Mouse (Mus musculus) intestine, embryonic 15.5 days (tissue): ENCODE measurements around the gene Minpp1. TPM values are rescaled to one million over a fixed set of nuclear protein-coding genes. Genes with fewer than 3 reads are reported as not detected.

Experiments
- ATAC-seq: fragments of 200-750 bp; cut with Nextera tagmentation; 2 replicates; pipeline ENCODE4 v1.8.0; 2017; ENCODE audit warnings: moderate TSS enrichment, moderate library complexity
- H3K27ac ChIP-seq: fragments of 300-500 bp; sonication (generic); 2 replicates; pipeline ENCODE4 v1.5.1; 2015; ENCODE audit warnings: mild to moderate bottlenecking, inconsistent platforms
- H3K27me3 ChIP-seq: fragments of 300-500 bp; sonication (generic); replicated peaks from 2 replicates; pipeline ENCODE4 v1.6.1; 2015; ENCODE audit warnings: inconsistent platforms
- H3K36me3 ChIP-seq: fragments of 300-500 bp; sonication (generic); 2 replicates; pipeline ENCODE4 v1.6.1; 2015; ENCODE audit warnings: inconsistent platforms
- H3K4me1 ChIP-seq: fragments of 300-500 bp; sonication (generic); replicated peaks from 2 replicates; pipeline ENCODE4 v1.6.1; 2015; ENCODE audit warnings: inconsistent platforms
- H3K4me2 ChIP-seq: fragments of 300-500 bp; sonication (generic); replicated peaks from 2 replicates; pipeline ENCODE4 v1.6.1; 2015; ENCODE audit warnings: mild to moderate bottlenecking, inconsistent platforms
- H3K4me3 ChIP-seq: fragments of 300-500 bp; sonication (generic); replicated peaks from 2 replicates; pipeline ENCODE4 v1.5.1; 2015; ENCODE audit warnings: inconsistent platforms
- H3K9ac ChIP-seq: fragments of 300-500 bp; sonication (generic); 2 replicates; pipeline ENCODE4 v1.6.1; 2015; ENCODE audit warnings: inconsistent platforms
- H3K9me3 ChIP-seq: fragments of 300-500 bp; sonication (generic); 2 replicates; pipeline ENCODE4 v1.6.1; 2016; ENCODE audit warnings: inconsistent platforms
- WGBS: fragments of 180-500 bp; shearing (Covaris S2); methylation state at CpG from one replicate; pipeline ENCODE4 v1.1.7; 2015; 5-methylcytosine and 5-hydroxymethylcytosine counted together
- polyA plus RNA-seq: library from polyadenylated mRNA; unstranded; fragments of >200 nt; fragmentation: Nextera tagmentation; extraction: Ambion mirVana; gene quantifications from 2 replicates; pipeline ENCODE4 v1.2.1, GENCODE M21; 2015

Gene Minpp1
- polyA plus RNA-seq, 1 experiment from 2014 or later = 66.9 TPM

DNA sequence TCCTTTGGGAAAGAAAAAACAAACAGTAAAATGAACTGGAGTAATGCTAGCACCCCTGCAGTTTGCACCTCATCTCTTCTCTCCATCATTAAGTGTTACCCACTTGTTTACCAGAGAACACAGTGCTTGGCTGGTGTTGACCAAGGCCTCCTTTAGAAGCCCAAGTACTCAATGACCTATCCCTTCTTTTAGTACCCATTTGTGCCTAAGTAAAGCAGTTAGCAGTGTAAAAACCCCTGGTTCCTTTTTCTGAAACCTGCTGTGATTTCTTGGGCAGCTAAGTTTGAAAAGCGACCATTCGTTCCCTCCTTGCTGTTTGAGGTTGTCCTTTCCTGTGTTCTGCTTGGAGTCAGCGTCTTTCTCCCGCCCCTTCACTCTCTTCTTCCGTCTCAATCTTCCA, 7.4 kb downstream of the Minpp1 start:
- Histone ChIP-seq H3K4me1 (no peaks in the 10 kb centered on the region), H3K4me2 (no peak overlapping the region), H3K27ac (no peak overlapping the region), H3K27me3 (no peaks in the 10 kb centered on the region), H3K4me3 (no peak overlapping the region), H3K9me3 (no peaks in the 10 kb centered on the region), H3K36me3 (0 out of 2 replicates have a peak, but pooled peaks cover 2% of the 10 kb centered on the region), H3K9ac (no peak overlapping the region)
- ATAC-seq = no peak
- WGBS = 93% methylated on average over 5 of the region's 5 CpGs

DNA sequence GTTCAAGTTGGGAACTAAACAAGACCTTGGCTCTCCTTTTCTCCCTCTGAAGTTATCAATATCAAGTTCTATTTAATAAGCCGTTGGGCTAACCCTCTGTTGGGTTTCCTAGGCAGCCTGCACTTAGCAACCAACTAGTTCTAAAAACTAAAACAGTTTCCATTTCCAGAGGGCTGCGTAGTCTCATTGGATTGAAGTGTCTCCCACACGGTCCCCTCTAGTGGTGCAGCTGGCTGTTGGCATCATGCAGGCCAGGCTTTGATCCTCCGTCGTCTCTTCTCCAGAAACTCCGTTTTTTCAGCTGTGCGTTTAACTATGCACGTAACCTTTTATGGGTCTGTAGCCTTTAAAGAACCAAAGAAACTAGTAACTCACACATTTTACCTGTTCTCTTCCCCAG, 7.9 kb downstream of the Minpp1 start:
- Histone ChIP-seq H3K4me2 (no peak overlapping the region), H3K27me3 (no peaks in the 10 kb centered on the region), H3K9ac (no peak overlapping the region), H3K27ac (no peak overlapping the region), H3K4me1 (no peaks in the 10 kb centered on the region), H3K36me3 (0 out of 2 replicates have a peak, but pooled peaks cover 2% of the 10 kb centered on the region), H3K4me3 (no peak overlapping the region), H3K9me3 (no peaks in the 10 kb centered on the region)
- ATAC-seq = no peak
- WGBS = 87% methylated on average over 8 of the region's 8 CpGs

DNA sequence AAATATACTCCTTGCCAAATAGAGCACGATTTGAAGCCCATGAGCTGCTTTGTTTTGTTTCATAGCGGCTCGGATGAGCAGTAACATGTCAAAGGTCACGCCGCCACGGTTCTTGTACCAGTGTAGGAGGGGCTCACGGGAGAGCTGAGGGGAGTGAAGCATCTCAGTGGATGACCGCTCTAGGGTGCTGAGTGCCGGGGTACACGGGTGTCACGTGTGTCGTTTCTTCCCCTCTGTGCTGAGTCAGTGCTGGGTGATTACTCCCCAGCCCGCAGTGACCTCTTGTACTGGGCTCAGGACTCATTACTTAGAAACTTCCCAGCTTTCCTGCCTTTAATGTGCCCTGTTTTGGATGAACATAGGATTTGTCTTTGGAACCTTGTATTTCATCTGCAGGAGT, 9.0 kb downstream of the Minpp1 start:
- no peaks in the 10 kb centered on the region for H3K9me3 ChIP-seq
- no peak for ATAC-seq
- H3K4me2 ChIP-seq = no peak overlapping the region
- no peaks in the 10 kb centered on the region for H3K4me1 ChIP-seq
- H3K27ac ChIP-seq = no peak overlapping the region
- 90% methylated on average over 13 of the region's 13 CpGs for WGBS
- 0 out of 2 replicates have a peak, but pooled peaks cover 4% of the 10 kb centered on the region for H3K36me3 ChIP-seq
- H3K27me3 ChIP-seq = no peaks in the 10 kb centered on the region
- H3K9ac ChIP-seq = no peak overlapping the region
- H3K4me3 ChIP-seq = no peak overlapping the region

DNA sequence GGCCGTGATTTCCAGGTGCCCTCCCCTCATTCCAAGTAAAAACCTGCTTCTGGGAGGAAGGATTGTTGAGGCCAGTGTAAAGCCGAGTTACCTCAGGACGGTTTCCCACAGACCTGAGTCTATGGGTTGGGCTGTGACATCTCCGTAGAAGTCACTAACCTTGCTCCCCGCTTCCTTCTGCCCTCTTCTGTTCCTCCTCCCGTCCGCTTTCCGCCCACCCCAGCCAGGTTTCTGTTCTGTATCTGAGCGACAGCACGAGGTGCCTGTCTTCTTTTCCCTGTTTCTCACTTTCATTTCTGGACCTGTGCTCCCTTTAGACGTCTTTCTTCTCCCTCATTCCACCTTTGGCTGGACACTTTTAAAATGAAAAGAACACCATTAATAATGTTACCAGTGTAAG, 9.5 kb downstream of the Minpp1 start:
- Histone ChIP-seq H3K9me3 (no peaks in the 10 kb centered on the region), H3K4me3 (no peak overlapping the region), H3K4me1 (no peaks in the 10 kb centered on the region), H3K4me2 (no peak overlapping the region), H3K27me3 (no peaks in the 10 kb centered on the region), H3K27ac (no peak overlapping the region), H3K36me3 (0 out of 2 replicates have a peak, but pooled peaks cover 4% of the 10 kb centered on the region), H3K9ac (no peak overlapping the region)
- 89% methylated on average over 11 of the region's 11 CpGs for WGBS
- no peak for ATAC-seq

DNA sequence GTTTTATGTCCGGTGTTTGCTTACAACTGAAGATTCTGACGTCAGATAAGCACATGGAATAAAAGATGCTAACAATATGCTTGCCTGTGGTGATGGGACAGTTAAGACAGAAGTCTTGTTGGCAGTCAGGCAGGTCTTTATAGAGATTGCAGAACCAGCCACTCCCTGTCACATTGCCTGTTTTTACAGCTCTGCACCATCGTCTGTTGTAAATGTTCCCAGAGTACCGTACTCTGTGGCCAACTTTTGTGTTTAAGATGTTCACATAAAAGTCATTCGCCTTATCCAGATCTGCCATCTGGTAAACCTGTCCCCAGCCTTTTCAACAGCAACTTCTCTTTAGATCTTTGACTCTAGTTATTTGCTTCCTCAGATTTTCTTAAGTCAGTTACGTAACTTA, 11.8 kb downstream of the Minpp1 start:
- no peak overlapping the region for H3K9ac ChIP-seq
- 77% methylated on average over 6 of the region's 6 CpGs for WGBS
- 0 out of 2 replicates have a peak, but pooled peaks cover 4% of the 10 kb centered on the region for H3K36me3 ChIP-seq
- no peak overlapping the region for H3K27ac ChIP-seq
- H3K4me2 ChIP-seq = no peak overlapping the region
- H3K9me3 ChIP-seq = no peaks in the 10 kb centered on the region
- no peak overlapping the region for H3K4me3 ChIP-seq
- ATAC-seq = no peak
- H3K4me1 ChIP-seq = no peaks in the 10 kb centered on the region
- no peaks in the 10 kb centered on the region for H3K27me3 ChIP-seq

DNA sequence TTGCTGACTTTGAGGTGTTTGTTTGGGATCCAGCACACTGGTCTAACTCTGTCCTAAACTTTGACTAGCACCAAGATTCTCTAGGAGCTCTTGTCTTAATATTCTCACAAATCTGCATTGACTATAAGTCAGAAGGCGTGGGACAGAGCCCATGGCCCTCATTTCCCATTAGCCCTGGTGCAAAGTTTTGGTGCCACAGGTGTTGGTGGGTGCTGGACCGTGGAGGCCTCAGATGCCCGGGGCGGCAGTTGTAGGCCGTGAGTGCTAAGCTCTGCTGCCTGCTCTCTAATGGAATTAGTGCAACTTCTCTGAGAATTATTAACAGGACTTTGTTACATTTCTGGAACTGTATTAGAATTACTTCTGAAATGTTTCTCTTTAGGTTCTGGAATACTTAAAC, 12.4 kb downstream of the Minpp1 start:
- 0 out of 2 replicates have a peak, but pooled peaks cover 4% of the 10 kb centered on the region for H3K36me3 ChIP-seq
- H3K4me3 ChIP-seq = no peak overlapping the region
- WGBS = 98% methylated on average over 5 of the region's 5 CpGs
- H3K4me2 ChIP-seq = no peak overlapping the region
- no peak overlapping the region for H3K27ac ChIP-seq
- no peaks in the 10 kb centered on the region for H3K9me3 ChIP-seq
- H3K27me3 ChIP-seq = no peaks in the 10 kb centered on the region
- no peak overlapping the region for H3K9ac ChIP-seq
- no peaks in the 10 kb centered on the region for H3K4me1 ChIP-seq
- no peak for ATAC-seq

DNA sequence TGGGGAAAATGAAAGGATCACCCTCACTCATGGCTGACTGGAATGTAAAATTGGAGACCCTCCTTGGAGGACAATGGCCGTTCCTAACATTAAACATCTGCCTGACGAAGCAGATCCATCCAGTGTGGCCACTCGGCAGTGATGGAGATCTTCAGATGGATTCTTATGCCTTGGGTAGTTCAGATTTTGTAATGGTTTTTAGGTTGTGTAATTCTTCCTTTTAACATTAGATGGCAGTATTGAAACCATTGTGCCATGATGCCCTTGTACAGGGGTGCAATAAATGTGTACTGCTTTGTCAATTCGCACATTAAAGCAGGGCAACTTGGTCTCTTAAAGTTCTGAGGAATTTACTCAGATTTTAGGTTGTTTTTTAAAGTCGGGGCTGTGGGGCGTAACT, 15.8 kb downstream of the Minpp1 start:
- ATAC-seq = 0 out of 2 replicates have a peak, but pooled peaks have one; percentile 28
- no peak overlapping the region for H3K27ac ChIP-seq
- H3K9me3 ChIP-seq = no peaks in the 10 kb centered on the region
- no peak overlapping the region for H3K9ac ChIP-seq
- no peak overlapping the region for H3K4me2 ChIP-seq
- no peaks in the 10 kb centered on the region for H3K27me3 ChIP-seq
- WGBS = 79% methylated on average over 6 of the region's 6 CpGs
- H3K4me1 ChIP-seq = no peaks in the 10 kb centered on the region
- H3K36me3 ChIP-seq = 0 out of 2 replicates have a peak, but pooled peaks cover 2% of the 10 kb centered on the region
- H3K4me3 ChIP-seq = no peak overlapping the region

DNA sequence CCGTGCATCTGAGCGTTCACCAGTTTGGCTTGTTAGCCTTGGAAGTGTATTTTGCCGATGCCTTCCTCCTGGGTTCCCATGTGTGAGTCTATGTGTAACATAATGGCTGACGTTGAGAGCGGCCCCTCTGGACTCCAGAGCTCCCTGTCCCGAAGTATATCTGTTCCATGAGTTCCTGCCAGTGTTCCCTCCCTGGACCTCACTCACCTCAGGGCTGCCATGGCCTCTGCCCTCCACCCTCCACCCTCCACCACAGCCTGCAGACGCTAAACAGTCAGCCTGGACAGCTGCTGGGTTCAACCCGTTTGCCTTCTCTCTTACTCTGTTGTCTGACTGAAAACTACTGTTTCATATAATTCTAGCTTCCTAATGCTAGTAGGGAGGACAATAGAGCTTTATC, 20.5 kb downstream of the Minpp1 start:
- no peak overlapping the region for H3K27ac ChIP-seq
- ATAC-seq = no peak
- WGBS = 74% methylated on average over 8 of the region's 8 CpGs
- no peaks in the 10 kb centered on the region for H3K9me3 ChIP-seq
- no peak overlapping the region for H3K9ac ChIP-seq
- no peaks in the 10 kb centered on the region for H3K27me3 ChIP-seq
- H3K4me2 ChIP-seq = no peak overlapping the region
- 0 out of 2 replicates have a peak, but pooled peaks cover 4% of the 10 kb centered on the region for H3K36me3 ChIP-seq
- H3K4me3 ChIP-seq = no peak overlapping the region
- H3K4me1 ChIP-seq = no peaks in the 10 kb centered on the region

DNA sequence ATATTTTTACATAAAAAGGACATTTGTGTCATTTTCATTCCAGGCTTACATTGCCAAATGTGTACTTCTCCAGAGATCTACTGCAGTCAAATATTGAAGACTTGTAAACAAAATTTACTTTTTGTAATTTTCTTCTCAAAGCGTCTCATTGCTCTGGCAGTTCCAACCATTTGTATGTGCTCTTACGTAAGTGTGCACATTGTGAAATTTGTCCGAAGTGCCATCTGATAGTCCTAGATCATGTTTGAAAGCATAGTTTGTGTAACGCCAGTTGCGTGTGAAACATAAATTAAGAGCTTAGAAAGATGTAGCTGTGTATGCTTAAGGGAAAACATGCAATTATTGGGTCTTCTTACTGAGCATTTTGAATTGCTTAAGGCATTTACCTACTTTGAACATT, 20.9 kb downstream of the Minpp1 start:
- Histone ChIP-seq H3K36me3 (0 out of 2 replicates have a peak, but pooled peaks cover 4% of the 10 kb centered on the region), H3K4me2 (no peak overlapping the region), H3K4me3 (no peak overlapping the region), H3K9ac (no peak overlapping the region), H3K27me3 (no peaks in the 10 kb centered on the region), H3K9me3 (no peaks in the 10 kb centered on the region), H3K27ac (no peak overlapping the region), H3K4me1 (no peaks in the 10 kb centered on the region)
- WGBS = 86% methylated on average over 5 of the region's 5 CpGs
- ATAC-seq = no peak

DNA sequence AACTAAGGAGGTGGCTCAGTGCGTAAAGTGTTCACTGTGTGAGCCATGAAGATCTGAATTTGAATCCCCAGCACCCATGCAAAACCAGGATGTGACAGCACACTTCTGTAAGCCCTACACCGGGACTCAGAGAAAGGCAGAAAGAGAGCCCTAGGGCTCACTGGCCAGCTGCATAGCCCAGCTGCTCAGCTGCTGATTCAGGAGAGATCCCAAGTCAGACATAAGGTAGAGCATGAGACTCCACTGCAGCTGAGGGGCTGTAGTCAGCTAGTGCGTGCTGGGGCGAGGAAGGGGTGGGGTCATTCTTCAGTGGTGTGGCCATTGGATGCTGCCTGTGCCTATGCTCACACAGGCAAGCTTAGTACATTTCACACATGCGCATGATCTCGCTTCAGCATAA, 21.5 kb downstream of the Minpp1 start:
- no peaks in the 10 kb centered on the region for H3K27me3 ChIP-seq
- no peaks in the 10 kb centered on the region for H3K9me3 ChIP-seq
- no peak for ATAC-seq
- 92% methylated on average over 6 of the region's 6 CpGs for WGBS
- H3K36me3 ChIP-seq = peaks cover 4% of the 10 kb centered on the region; the same call in 1 of the 2 replicates
- H3K4me3 ChIP-seq = no peak overlapping the region
- H3K4me2 ChIP-seq = no peak overlapping the region
- no peak overlapping the region for H3K9ac ChIP-seq
- no peaks in the 10 kb centered on the region for H3K4me1 ChIP-seq
- no peak overlapping the region for H3K27ac ChIP-seq

DNA sequence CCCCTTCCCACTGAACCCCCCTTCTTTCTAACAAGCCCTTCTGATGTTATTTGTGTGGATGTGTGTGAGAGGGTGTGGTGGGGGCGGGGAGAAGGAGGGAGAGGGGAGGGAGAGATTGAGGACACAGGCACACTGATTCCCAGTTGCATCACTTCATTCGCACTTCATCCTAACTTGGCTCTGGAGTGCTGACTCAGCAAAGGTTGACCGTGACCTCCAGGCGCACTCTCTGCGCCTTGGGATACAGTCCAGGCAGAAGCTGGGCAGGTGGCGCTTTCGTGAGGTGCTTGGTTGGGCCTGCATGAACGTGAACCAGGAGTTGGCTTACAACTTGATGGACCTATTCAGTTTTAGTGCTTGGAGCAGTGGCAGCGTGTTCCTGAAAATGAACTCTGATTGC, 22.0 kb downstream of the Minpp1 start:
- no peak for ATAC-seq
- no peak overlapping the region for H3K27ac ChIP-seq
- H3K27me3 ChIP-seq = no peaks in the 10 kb centered on the region
- H3K9me3 ChIP-seq = no peaks in the 10 kb centered on the region
- H3K4me3 ChIP-seq = no peak overlapping the region
- H3K9ac ChIP-seq = no peak overlapping the region
- H3K36me3 ChIP-seq = peaks cover 4% of the 10 kb centered on the region; the same call in 1 of the 2 replicates
- H3K4me2 ChIP-seq = no peak overlapping the region
- 78% methylated on average over 9 of the region's 9 CpGs for WGBS
- H3K4me1 ChIP-seq = no peaks in the 10 kb centered on the region

DNA sequence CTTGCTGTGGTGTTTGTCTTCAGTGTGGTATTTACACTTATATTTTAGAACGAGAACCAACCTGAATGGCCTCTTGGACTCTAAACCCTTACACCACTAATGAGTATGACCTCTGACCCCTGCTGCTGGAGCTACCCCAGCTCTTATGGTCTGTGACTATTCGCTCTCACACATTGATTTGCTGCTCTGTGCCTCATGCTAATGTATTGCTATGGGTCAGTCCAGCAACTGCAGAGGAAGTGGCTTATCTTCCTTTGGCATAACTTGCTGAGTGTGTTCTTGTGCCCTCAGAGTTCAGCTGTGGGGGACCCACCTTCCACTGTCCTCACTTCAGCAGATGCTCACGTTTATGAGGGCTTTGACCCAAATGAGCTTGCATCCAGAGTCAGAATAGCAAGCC, 24.7 kb downstream of the Minpp1 start:
- no peak overlapping the region for H3K9ac ChIP-seq
- no peak overlapping the region for H3K4me3 ChIP-seq
- no peak overlapping the region for H3K4me2 ChIP-seq
- no peaks in the 10 kb centered on the region for H3K9me3 ChIP-seq
- peak; percentile 75 for ATAC-seq
- no peaks in the 10 kb centered on the region for H3K27me3 ChIP-seq
- H3K27ac ChIP-seq = peak overlapping the region; percentile 66; the same call in 1 of the 2 replicates
- WGBS = 44% methylated on average over 3 of the region's 3 CpGs
- peaks cover 9% of the 10 kb centered on the region for H3K36me3 ChIP-seq
- H3K4me1 ChIP-seq = no peaks in the 10 kb centered on the region

DNA sequence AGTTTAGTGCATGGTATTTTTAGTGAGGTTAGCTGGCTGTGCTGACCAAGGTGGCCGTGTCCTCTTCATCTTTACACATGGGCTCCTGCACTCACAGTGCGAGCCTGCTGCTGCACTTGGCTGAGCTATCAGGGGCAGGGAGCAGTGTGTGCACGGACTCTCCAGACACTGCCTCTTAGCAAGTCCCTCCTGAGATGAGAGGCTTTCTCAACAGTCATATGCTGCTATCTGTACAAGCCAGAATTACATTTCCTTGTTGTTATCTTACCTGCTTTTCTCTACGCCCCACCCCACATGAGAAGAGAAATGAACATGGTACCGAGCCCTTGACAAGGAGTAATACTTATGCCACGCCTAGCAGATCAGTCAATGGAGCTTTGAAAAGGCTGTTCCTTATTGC, 25.4 kb downstream of the Minpp1 start:
- no peak overlapping the region for H3K4me2 ChIP-seq
- no peak overlapping the region for H3K9ac ChIP-seq
- H3K9me3 ChIP-seq = no peaks in the 10 kb centered on the region
- peak; percentile 93 for ATAC-seq
- peaks cover 9% of the 10 kb centered on the region for H3K36me3 ChIP-seq
- H3K4me1 ChIP-seq = no peaks in the 10 kb centered on the region
- H3K27ac ChIP-seq = peak overlapping the region; percentile 66
- H3K4me3 ChIP-seq = no peak overlapping the region
- 67% methylated on average over 6 of the region's 6 CpGs for WGBS
- H3K27me3 ChIP-seq = no peaks in the 10 kb centered on the region
